Mouse (Mus musculus) cerebellum, adult 8-10 months (tissue): ENCODE results near the gene Fam198b.

Experiments used
- DNase-seq: peaks from one replicate; pipeline ENCODE4 v3.0.0; 2022

Fam198b gene

GRCm38 (mm10) chr3:79884305-79884704, at the start of gene Fam198b:
Gene Fam198b (plus strand): TSS chr3:79884533.
- DNase-seq = no peak

GRCm38 (mm10) chr3:79838751-79839150, 45.6 kb upstream of the Fam198b start:
- no peak for DNase-seq

DNA sequence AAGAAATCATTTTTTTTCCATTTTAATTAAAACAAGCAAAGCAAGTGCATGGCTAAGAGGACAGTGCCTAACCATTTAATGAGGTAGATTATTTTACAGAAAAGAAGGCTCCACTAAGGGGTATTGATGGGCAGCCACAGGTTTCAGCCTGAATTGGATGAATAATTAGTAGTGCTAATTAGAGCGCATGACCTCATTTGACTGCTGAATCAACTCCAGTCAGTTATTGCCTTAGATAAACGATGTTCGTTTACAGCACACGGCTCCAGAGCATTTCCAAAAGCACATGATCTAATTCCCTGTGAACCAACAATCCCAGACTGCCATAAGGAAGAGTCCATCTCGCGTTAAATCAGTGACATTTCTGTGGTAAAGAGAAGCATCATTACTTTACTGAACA, 42.9 kb upstream of the Fam198b start:
- DNase-seq = no peak

GRCm38 (mm10) chr3:79842165-79842564, 42.2 kb upstream of the Fam198b start:
- DNase-seq = no peak

DNA sequence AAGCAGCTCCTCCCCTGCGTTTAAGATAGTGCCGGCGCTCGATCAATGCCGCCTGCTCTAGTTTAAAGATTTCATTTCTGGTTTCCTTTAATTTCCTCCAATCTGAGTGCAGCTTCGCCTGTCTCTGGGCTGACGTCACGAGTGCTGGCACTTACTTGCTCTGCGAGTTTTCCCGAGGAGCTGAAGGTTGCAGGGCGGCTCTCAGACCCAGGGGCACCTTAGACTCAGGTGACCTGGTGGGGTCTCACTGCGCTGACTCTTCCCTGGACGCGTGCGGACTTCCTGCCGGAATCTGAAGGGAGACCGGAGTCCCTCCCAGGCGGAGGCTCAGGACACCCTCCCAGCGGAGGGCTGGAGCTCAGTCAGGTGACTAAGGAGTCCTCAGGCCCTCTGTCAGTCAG, 41.7 kb upstream of the Fam198b start:
- DNase-seq = peak; percentile 56

DNA sequence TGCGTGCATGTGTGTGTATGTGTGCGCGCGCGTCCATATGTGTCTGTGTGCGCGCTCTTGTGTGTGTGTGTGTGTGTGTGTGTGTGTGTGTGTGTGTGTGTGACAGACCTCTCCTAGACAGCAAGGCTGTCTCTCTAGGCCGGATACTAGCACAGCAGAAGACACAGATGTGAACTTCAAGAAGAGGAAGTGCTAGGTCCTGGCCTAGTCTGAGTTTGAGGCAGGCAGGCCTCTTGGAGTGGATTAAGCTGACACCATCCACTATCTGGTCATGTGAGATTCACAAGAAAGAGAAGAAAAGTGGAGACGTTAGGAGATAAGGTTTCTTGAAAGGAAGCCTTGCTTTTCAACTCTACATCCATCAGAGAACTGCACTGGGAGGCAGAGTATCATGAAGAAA, 40.3 kb upstream of the Fam198b start:
- no peak for DNase-seq

- DNase-seq = no peak
Observed at GRCm38 (mm10) chr3:79846633-79847032, 37.7 kb upstream of the Fam198b start.

DNA sequence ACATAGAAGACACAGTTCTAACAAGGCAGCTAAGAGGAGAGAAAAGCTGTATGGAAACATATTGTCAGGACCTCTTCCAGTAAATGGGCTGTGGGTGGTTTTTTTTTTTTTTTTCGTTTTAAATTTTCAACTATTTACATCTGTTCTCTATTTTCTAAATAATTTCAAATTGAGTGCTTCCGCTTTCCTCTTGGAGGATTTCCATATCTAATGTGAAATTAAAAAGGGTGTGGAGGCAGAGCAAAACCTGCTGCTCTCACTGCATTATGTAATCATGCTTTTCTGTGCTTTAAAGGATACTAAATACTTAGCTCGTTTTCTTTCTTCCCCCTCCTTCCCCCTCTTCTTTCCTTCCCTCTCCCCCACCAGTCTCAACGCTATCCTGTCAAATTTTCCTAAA, 35.5 kb upstream of the Fam198b start:
- no peak for DNase-seq

DNA sequence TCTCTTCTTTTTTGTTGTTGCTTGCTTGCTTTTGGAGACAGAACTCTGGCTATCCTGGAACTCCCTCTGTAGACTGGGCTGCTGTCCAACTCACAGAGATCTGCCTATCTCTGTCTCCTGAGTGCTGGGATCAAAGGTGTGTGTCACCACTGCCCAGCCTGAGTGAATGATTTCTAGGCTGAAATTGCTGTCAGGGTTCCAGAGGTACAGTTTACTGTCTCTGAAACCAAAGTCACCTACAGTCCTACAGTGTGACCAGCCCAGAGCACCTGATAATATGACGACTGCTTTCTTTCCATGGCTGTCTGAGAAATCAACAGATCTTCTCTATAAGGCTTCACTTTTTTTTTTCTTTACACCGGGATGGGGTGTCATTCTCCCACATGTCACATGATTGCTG, 34.7 kb upstream of the Fam198b start:
- no peak for DNase-seq

- no peak for DNase-seq
Observed at GRCm38 (mm10) chr3:79850656-79851055, 33.7 kb upstream of the Fam198b start.

DNA sequence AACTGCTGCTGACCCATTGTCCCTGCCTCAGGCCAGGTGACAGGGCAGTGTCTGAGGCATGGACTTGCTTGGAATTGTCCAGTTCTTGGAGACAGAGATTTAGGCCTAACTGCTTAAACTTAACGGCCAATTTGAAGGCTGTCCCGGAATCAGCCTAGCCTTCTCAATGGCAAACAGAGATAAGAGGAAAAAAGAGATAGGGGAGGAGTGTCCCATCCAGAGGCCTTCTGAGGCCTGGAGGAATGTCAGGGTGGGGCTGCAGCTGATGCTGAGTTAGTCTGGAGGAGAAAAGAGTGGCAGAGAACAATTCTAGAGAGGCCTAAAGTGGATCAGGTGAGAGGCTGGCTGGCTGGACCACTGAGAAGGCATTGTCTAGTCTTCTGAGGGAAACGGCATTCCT, 32.2 kb upstream of the Fam198b start:
- no peak for DNase-seq

GRCm38 (mm10) chr3:79852654-79853166, 31.6 kb upstream of the Fam198b start, which contains the start of gene Tmem144:
Gene Tmem144 (minus strand): TSS chr3:79852773.
- DNase-seq = no peak

DNA sequence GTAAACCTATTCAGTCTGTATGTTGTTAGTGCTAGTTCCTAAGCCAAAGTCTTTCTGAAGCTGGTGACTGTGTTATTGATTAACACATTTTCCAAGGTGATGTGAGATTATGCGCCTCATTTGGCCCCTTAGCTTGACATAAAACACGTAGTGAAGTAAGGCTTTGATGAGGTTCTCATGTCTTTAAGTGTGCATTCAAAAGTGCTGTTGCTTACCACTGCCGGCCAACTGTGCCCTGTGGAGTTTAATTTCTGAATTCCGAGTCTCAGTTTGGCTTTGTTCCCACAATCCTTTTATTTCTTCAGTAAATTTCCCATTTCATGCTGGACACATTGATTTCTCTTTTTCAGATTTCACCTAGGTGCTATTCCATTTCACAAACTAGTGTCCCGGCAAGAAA, 26.6 kb upstream of the Fam198b start:
- DNase-seq = no peak

- DNase-seq = no peak
Observed at GRCm38 (mm10) chr3:79858221-79858620, 26.1 kb upstream of the Fam198b start.

- DNase-seq = no peak
Observed at GRCm38 (mm10) chr3:79864824-79865223, 19.5 kb upstream of the Fam198b start.

GRCm38 (mm10) chr3:79866089-79866488, 18.2 kb upstream of the Fam198b start:
- DNase-seq = no peak

DNA sequence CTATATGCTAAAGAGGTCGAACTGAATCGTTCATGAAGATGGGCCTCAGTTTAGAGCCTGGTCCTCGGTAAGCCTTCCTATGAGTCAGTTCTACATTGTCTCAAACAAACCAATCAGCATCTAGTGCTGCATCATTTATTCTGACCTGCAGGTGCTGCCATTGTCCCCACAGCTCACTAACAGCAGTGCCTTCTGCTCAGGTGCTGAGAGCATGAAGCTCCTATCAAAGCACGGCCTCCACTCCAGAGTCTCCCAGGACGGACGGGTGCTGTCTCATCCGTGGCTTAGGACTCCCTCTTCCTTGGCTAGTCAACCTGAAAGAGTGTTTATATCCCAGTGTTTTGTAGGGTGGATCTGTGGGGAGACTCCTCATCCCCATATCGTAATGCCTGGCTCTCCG, 17.8 kb upstream of the Fam198b start:
- no peak for DNase-seq

DNA sequence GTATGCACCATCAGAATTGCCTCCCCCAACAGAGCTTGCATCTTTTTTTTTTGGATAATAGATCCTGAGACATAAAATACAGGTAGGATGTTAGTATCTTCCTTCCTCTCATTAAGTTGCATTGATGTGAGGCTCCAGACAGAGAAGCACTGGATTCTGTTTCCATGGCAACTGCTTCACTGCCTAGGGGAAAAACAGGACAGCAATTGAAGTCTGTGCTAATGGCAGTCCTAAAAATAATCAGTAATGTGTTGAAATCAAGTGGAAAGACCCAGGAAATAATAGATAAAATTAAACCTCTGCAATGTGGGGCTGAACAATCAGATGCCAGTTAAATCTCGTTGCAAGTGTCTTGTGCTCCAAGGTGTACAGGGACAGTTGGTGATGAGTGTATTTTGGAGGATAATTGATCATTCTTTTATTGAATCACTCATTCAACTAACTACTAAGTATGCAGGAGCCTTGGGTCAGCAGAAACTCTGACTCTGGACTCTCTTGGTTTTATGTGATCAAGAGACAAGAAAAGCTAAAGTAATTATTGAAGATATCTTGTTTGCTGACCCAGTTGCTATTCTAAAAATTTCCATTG, 17.1 kb upstream of the Fam198b start:
- DNase-seq = no peak

DNA sequence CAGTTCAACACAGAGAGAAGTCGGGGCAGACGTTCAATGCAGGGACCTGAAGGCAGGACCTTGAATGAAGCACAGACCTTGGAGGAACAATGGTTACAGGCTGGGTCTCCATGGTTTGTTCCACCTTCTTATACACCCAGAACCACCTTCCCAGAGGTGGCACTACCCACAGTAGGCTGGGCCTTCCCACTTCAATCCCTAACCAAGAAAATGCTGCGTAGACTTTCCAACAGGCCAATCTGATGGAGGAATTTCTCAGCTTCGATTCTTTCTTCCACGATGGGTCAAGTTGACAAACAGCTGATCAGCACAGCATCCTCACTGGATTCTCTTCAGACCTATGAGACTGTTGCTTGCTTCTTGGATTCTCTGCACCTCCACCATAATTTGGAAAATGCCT, 8.9 kb upstream of the Fam198b start:
- DNase-seq = no peak

DNA sequence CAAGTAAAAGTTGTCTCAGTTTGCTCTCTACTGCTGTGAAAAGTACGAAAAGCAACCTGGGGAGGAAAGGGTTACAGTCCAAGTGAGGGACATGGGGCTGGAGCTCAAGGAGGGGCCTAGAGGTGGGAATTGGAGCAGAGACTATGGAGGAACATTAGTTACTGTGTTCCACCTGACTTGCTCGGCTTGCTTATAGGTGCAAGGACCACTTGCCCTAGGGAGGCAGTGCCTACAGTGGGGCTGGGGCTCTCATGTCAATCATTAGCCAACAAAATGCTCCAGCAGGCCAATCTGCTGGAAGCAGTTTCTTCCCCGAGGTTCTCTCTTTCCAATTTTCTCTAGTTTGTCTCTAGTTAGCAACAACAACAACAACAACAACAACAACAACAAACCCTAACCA, 6.0 kb upstream of the Fam198b start:
- no peak for DNase-seq

DNA sequence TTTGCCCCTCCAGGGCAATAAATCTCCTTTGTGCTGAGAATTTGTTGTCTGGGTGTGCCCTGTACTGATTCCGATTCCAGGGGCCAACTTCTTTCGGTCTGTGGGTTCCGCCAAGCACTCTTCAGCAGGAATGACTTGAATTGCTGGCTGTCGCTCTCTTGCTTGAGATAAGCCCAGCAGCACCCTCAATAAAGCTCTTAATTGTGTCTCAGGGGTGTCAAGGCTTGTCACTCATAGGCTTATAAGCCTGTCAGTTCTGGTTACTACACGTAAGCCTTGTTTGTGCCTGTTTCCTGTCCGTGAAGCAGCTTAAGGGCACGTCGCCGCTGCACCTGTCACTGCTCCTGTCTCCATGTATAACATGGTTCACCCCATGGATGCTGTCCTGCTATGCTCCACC, 5.1 kb upstream of the Fam198b start:
- no peak for DNase-seq

DNA sequence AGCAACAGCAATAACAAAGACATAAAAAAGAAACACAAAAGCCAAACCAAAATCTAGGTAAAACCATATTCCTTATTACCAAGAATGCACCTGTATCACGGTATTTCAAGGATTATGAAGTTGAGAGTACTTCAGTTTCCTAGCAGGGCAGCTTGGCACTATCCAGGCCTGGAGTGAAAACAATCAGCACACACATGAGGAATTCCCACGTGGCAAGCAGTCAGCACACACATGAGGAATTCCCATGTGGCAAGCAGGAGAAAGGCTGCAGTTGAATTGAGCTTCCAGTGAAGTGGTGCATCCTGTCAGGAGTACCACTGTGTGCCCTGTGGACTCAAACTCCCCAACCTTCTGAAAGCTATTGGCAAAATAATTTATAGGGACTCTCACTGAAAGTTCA, 2.7 kb upstream of the Fam198b start:
- DNase-seq = no peak

- peak; percentile 28 for DNase-seq
Observed at GRCm38 (mm10) chr3:79883092-79883491, 1.2 kb upstream of the Fam198b start.

GRCm38 (mm10) chr3:79884761-79885189, 442 bp downstream of the Fam198b start:
- no peak for DNase-seq

DNA sequence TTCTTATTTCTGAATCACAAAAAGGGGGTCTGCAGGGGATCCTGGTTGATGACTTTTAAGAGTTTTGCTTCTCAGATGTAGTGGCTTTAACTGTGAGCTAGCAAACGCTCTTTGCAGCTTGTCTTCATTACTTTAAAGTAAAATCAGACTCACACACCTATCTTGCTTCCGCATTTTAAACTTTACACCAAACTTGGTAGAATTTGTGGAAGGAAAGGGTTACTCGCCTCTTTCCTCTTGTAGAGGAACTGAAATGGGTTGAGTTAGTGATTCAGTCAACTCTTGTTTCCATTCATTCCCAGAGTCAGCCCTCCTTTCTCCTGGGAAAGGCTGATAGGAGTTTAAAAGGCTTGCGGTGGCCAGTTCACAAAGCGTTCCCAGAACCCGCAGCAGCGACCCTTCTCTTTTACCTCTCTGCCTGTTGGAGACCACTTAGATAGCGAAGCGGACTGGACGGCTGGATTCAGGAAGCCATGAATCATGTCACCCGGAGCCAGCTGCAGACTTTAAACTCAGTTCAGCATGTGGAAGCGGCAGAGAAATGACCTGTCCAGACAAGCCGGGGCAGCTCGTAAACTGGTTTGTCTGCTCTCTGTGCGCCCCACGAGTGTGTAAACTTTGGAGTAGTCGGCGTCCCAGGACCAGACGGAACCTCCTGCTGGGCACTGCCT, 1.5 kb downstream of the Fam198b start:
- DNase-seq = no peak
